Comparison of ENCODE assay signal across 17 mouse cellular contexts in genomic region chr1:64649362-64650124, GRCm38 (mm10). TPM values are rescaled to one million over a fixed set of nuclear protein-coding genes. Genes with fewer than 3 reads are reported as not detected.
DNase-seq lines count a peak whose midpoint lies in the region; ATAC-seq lines count a peak whose summit lies in the region.
"Had no signal": no experiment of that assay in that cellular context is flagged by ENCODE, and none has a peak within 500 bp of the region (broad histone marks: within the 10 kb centered on the region; RNA-seq: fewer than 3 reads in every experiment).

No protein-coding gene starts in this region.

- ATAC-seq in limb, embryonic 12.5 days (ENCODE audit: insufficient number of reproducible peaks, insufficient read depth, low FRiP score, low TSS enrichment, low read depth) = no peak
- no peak for ATAC-seq in hindbrain, embryonic 11.5 days (ENCODE audit: low FRiP score)
- ATAC-seq: Patski had no signal

- intact Hi-C loops in left cerebral cortex, postnatal 4 days (cut with DNase I) = no loop called here

- no peaks in the 10 kb centered on the region for H3K27me3 ChIP-seq in embryonic facial prominence, embryonic 10.5 days (replicated peaks; ENCODE audit: low read depth, poor library complexity, severe bottlenecking)
- no peaks in the 10 kb centered on the region for H3K27me3 ChIP-seq in limb, embryonic 12.5 days
- no peaks in the 10 kb centered on the region for H3K27me3 ChIP-seq in hindbrain, embryonic 11.5 days (ENCODE audit: control insufficient read depth, insufficient read depth, low read length)
- H3K27me3 ChIP-seq: CH12.LX; kidney, embryonic 15.5 days; Patski had no signal

- no peak overlapping the region for H3K9ac ChIP-seq in limb, embryonic 12.5 days (replicated peaks)
- H3K9ac ChIP-seq in hindbrain, embryonic 11.5 days (ENCODE audit: low read depth, low read length) = no peak overlapping the region; the same call in 1 of the 2 replicates
- H3K9ac ChIP-seq: kidney, embryonic 15.5 days; liver, embryonic 14.5 days had no signal

- DNase-seq in 3T3-L1 (ENCODE audit: low read depth, low spot score) (peak; percentile 81), NIH3T3 (ENCODE audit: low read depth) (peak; percentile 81)
- no peak for DNase-seq in embryonic facial prominence, embryonic 10.5 days (ENCODE audit: low spot score)
- no peak for DNase-seq in hindbrain, embryonic 11.5 days (ENCODE audit: low spot score)
- DNase-seq in left cerebral cortex, postnatal 4 days = no peak
- DNase-seq in urinary bladder, adult 2 months (ENCODE audit: low spot score) = no peak
- DNase-seq: cerebellum, adult 18-20 months; lung, postnatal 14 days; right cerebral cortex, postnatal 14 days; thymus, postnatal 25 days had no signal

- WGBS in embryonic facial prominence, embryonic 10.5 days = 83% methylated on average over 11 of the region's 11 CpGs
- 62% methylated on average over 11 of the region's 11 CpGs for WGBS in limb, embryonic 12.5 days
- WGBS in hindbrain, embryonic 11.5 days = 76% methylated on average over 11 of the region's 11 CpGs

- no peak overlapping the region for H3K4me2 ChIP-seq in limb, embryonic 12.5 days
- no peak overlapping the region for H3K4me2 ChIP-seq in hindbrain, embryonic 11.5 days (replicated peaks; ENCODE audit: low read depth, low read length)
- H3K4me2 ChIP-seq: kidney, embryonic 15.5 days had no signal

- H3K27ac ChIP-seq in embryonic facial prominence, embryonic 10.5 days (replicated peaks) = 0 out of 2 replicates have a peak overlapping the region, but pooled peaks have one; percentile 10
- 0 out of 2 replicates have a peak overlapping the region, but pooled peaks have one; percentile 23 for H3K27ac ChIP-seq in limb, embryonic 12.5 days
- no peak overlapping the region for H3K27ac ChIP-seq in hindbrain, embryonic 11.5 days (ENCODE audit: low read depth, low read length)
- H3K27ac ChIP-seq: kidney, embryonic 15.5 days; left cerebral cortex, adult 2 months; liver, embryonic 14.5 days had no signal

- peaks cover 12% of the 10 kb centered on the region; the same call in 1 of the 2 replicates for H3K4me1 ChIP-seq in embryonic facial prominence, embryonic 10.5 days
- peaks cover 6% of the 10 kb centered on the region; the same call in 1 of the 2 replicates for H3K4me1 ChIP-seq in limb, embryonic 12.5 days (replicated peaks)
- H3K4me1 ChIP-seq in hindbrain, embryonic 11.5 days (replicated peaks; ENCODE audit: control insufficient read depth, insufficient read depth, low read length) = no peaks in the 10 kb centered on the region
- H3K4me1 ChIP-seq: kidney, embryonic 15.5 days had no signal

- H3K9me3 ChIP-seq in embryonic facial prominence, embryonic 10.5 days = no peaks in the 10 kb centered on the region
- no peaks in the 10 kb centered on the region for H3K9me3 ChIP-seq in limb, embryonic 12.5 days
- H3K9me3 ChIP-seq in hindbrain, embryonic 11.5 days (ENCODE audit: control insufficient read depth, low read length) = no peaks in the 10 kb centered on the region
- H3K9me3 ChIP-seq: kidney, embryonic 15.5 days had no signal

- H3K4me3 ChIP-seq in embryonic facial prominence, embryonic 10.5 days = no peak overlapping the region
- no peak overlapping the region for H3K4me3 ChIP-seq in limb, embryonic 12.5 days (replicated peaks)
- H3K4me3 ChIP-seq in hindbrain, embryonic 11.5 days (ENCODE audit: low read depth, low read length) = no peak overlapping the region
- H3K4me3 ChIP-seq: erythroblast, embryonic 14.5 days; kidney, embryonic 15.5 days; left cerebral cortex, adult 2 months had no signal

- no peaks in the 10 kb centered on the region for H3K36me3 ChIP-seq in embryonic facial prominence, embryonic 10.5 days (replicated peaks)
- no peaks in the 10 kb centered on the region for H3K36me3 ChIP-seq in limb, embryonic 12.5 days
- no peaks in the 10 kb centered on the region for H3K36me3 ChIP-seq in hindbrain, embryonic 11.5 days (ENCODE audit: control insufficient read depth, insufficient read depth, low read length)
- H3K36me3 ChIP-seq: kidney, embryonic 15.5 days had no signal

RNA-seq across cellular contexts. Expression of gene Mettl21a, which starts 32.5 kb away (rescaled TPM):
- polyA plus RNA-seq in embryonic facial prominence, embryonic 10.5 days (2016; fragmentation: Nextera tagmentation; extraction: Ambion mirVana) = 20.9 and 21.9 TPM in 2 replicates
- 20.5 and 22.5 TPM in 2 replicates for polyA plus RNA-seq in limb, embryonic 12.5 days (2016; fragmentation: Nextera tagmentation; extraction: Ambion mirVana)
- 22.0 and 24.4 TPM in 2 replicates for polyA plus RNA-seq in hindbrain, embryonic 11.5 days (2014; fragmentation: Nextera tagmentation; extraction: Ambion mirVana)
- total RNA-seq in left cerebral cortex, postnatal 4 days (2021) = 1 to 10 TPM; 7.4 to 8.1 TPM
- 20.3 and 26.7 TPM in 2 replicates for polyA plus RNA-seq in urinary bladder, adult 2 months (2012; rRNA removed)

RNA-seq across cellular contexts. Expression of gene Ccnyl1, which starts 40.7 kb away (rescaled TPM):
- 5.8 and 6.1 TPM in 2 replicates for polyA plus RNA-seq in embryonic facial prominence, embryonic 10.5 days (2016; fragmentation: Nextera tagmentation; extraction: Ambion mirVana)
- 7.4 and 7.8 TPM in 2 replicates for polyA plus RNA-seq in limb, embryonic 12.5 days (2016; fragmentation: Nextera tagmentation; extraction: Ambion mirVana)
- polyA plus RNA-seq in hindbrain, embryonic 11.5 days (2014; fragmentation: Nextera tagmentation; extraction: Ambion mirVana) = 11.5 and 13.4 TPM in 2 replicates
- 10 to 100 TPM; 30.6 to 33.1 TPM for total RNA-seq in left cerebral cortex, postnatal 4 days (2021)
- polyA plus RNA-seq in urinary bladder, adult 2 months (2012; rRNA removed) = 21.2 and 25.8 TPM in 2 replicates

Comparison
In these comparisons a context has a peak if more than half of its experiments do, and no peak if none do; other contexts are left out.
1. DNase-seq: peak in 3T3-L1 (single experiment) and NIH3T3 (single experiment); none in embryonic facial prominence, embryonic 10.5 days (single experiment), hindbrain, embryonic 11.5 days (single experiment), left cerebral cortex, postnatal 4 days (single experiment) and urinary bladder, adult 2 months (single experiment).